Mouse (Mus musculus) erythroblast, adult 5-6 weeks (primary cell): ENCODE data around the gene Il13ra2. TPM values are rescaled to one million over a fixed set of nuclear protein-coding genes. Genes with fewer than 3 reads are reported as not detected.
"Not testable (repeated sequence)": the region's sequence is repeated elsewhere in the genome, so short reads cannot be mapped to it uniquely, and the experiment has no call there.

Experiments
- ATAC-seq: replicated peaks from 2 replicates; pipeline ENCODE4 v1.8.0; 2016; ENCODE audit warnings: moderate number of reproducible peaks, mild to moderate bottlenecking, moderate TSS enrichment, inconsistent platforms; ENCODE audit not compliant: poor library complexity, low FRiP score, severe bottlenecking
- total RNA-seq, 2 experiments: library from RNA; stranded (forward) in 1 of 2; stranded (reverse) in 1 of 2; fragments of 150-400 nt in 1 of 2; fragments of 200-764, 138-1000 nt in 1 of 2; gene quantifications; 2 replicates each; pipeline versions ENCODE4 v1.2.3 to v1.2.4; 2015 to 2017; ENCODE audit warnings: low replicate concordance in 2 of 2

Il13ra2 gene
- total RNA-seq (2015; ENCODE audit: low replicate concordance) (not detected in 2 replicates), total RNA-seq (2017; ENCODE audit: low replicate concordance) (not detected in 2 replicates)

DNA sequence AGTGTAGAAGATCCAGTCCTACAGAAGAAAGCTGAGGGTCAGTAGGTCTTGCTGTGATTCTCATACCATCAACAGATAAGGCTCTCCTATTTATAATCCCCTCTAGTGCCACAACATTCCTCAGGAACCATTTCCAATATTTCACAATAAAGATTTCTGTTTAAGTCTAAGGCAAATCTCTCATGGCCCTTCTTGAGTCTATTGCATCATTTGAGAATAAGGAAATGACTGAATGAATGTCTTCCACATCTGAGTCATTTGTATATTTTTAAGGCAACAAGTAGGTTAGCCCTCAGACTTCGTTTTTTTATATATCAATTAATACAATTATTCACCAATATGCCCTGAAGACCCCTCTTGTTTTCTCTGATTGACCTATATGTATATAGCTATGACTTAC, at the start of gene Il13ra2:
TSS of gene Il13ra2 (minus strand) at position 64 of the 400 bp plus-strand sequence.
- ATAC-seq, result no peak

DNA sequence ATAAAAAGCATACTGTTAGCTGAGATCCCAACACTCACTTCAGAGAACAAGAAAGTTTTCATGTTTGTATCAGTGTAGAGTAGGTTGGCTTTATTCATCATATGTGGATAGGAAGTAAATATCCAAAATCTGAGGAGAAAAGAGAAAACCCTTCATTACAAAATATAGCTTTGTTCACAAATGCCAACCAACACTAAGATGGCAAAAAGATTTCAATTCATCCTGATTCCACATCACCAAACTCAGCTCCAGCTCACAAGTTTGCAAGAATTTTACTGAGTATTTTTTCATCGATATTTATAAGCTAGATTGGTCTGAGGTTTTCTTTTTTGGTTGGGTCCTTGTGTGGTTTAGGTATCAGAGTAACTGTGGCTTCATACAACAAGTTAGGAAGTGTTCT, 24.6 kb upstream of the Il13ra2 start, which contains the start of gene Vmn1r239-ps:
TSS of gene Vmn1r239-ps (minus strand) at position 101 of the 400 bp plus-strand sequence.
- ATAC-seq, result not testable (repeated sequence)

DNA sequence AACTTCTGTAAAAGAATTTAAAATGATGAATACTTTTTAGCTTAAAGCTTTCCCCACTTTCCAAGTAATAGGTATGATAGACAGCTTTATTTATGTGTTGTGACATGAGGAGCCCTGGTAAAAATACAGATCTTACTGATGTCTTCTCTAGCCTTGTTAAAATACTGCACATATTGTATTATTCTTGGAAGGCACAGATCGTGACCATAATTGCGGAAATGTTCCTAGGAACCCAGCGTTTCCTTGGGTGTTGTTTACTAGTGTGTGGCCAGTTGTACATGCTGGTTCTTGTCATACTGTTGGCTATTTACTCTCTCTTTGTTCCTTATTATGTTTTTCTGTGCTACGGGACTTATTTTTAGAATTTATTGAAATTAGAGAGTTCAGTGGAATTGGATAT, 14.4 kb upstream of the Il13ra2 start:
- ATAC-seq, result no peak

DNA sequence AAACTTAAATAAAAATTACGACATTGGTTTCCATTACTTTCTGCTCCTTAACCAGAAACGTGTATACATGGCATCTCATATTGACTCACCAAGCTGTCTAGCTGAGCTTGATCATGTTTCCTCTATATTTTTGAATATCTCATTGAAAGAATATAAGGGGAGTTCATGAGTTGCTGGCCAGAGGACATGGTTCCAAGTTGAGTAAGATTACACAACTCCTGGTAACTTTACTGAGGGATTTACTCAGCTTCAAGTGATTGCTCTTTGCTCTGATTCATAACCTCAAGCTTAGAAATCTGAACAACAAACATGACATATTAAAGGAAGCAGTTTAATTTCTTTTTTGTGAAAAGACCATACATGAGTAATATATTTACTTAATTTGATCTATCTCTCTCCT, 6.4 kb upstream of the Il13ra2 start:
- no peak for ATAC-seq

DNA sequence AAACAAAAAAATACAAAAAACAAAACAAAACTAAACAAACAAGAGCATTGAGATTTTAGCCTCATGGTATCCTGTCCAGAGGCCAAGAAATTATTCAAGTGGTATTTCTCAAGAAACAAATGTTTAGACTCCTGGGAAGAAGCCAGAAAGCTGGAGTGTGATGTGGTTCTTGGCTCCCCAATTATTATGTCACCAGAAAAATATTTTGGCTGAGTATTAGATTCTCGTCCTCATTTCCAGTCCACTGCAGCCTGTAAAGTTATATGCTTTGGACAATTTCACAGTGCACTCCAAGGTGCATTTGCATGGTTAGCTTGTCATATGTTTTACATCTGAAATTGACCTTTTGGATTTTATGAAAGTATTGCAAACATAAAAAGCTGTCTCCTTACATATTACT, 761 bp upstream of the Il13ra2 start:
- no peak for ATAC-seq

DNA sequence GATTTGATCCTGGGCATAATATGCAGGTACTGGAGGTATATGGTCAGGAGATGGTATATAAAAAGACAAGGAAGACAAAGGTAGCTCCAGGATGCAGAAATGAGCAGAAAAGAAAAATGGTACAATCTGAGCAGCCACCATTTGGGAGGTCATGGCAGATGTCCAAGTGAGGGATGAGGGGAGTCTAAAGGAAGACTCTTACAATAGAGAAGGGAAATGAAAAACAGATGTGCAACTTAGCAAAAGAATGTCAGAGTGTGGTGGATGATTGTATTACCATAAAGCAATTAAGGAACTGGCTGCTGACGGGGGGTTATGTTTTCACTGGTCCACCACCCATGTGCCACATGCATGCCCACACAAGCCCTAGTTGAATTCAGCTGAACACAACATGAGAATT, 35.5 kb downstream of the Il13ra2 start:
- no peak for ATAC-seq

DNA sequence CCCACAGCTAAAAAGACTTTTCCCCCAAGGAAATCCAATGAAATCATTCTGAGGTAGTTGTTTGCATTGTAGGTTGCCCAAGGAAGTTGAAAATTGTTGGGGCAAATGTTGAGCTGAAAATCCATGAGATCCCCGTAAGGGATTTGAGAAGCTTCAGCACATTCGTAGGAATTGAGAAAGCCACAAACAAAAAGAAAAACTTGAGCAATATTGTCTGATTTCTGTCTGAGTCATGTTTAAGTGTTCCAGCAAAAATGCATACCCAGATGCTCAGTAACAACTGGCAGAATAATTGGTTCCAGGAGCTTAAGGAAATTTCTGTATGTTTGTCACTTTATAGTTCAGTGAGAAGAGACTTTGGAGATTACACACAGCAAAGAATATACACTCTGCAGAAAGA, 79.8 kb downstream of the Il13ra2 start:
- ATAC-seq, result no peak

Other genes starting within 250 kb of the Il13ra2 start
- not detected in 2 replicates for gene Vmn1r239-ps, start 24.5 kb upstream of the Il13ra2 start, total RNA-seq (2015; ENCODE audit: low replicate concordance)
- not detected in 2 replicates for gene Vmn1r239-ps, start 24.5 kb upstream of the Il13ra2 start, total RNA-seq (2017; ENCODE audit: low replicate concordance)
- not detected in 2 replicates for gene Lrch2, start 124.9 kb upstream of the Il13ra2 start, total RNA-seq (2015; ENCODE audit: low replicate concordance)
- gene Lrch2, start 124.9 kb upstream of the Il13ra2 start, total RNA-seq (2017; ENCODE audit: low replicate concordance), result not detected in 2 replicates